8 mouse cellular contexts compared by ENCODE assay signal in genomic region chr1:169747902-169748301, GRCm38 (mm10). TPM values are rescaled to one million over a fixed set of nuclear protein-coding genes. Genes with fewer than 3 reads are reported as not detected.
DNase-seq lines count a peak whose midpoint lies in the region; ATAC-seq and TF ChIP-seq lines count a peak whose summit lies in the region.
"Had no signal": no experiment of that assay in that cellular context is flagged by ENCODE, and none has a peak within 500 bp of the region (broad histone marks: within the 10 kb centered on the region; RNA-seq: fewer than 3 reads in every experiment).

No protein-coding gene starts in this region.

- no peak for TF ChIP-seq CTCF in left cerebral cortex, adult 2 months (IDR thresholded peaks at IDR 0.05)

- peak overlapping the region; percentile 46 for H3K9ac ChIP-seq in forebrain, embryonic 14.5 days (ENCODE audit: low read length)
- no peak overlapping the region for H3K9ac ChIP-seq in intestine, embryonic 15.5 days
- peak overlapping the region; percentile 12 for H3K9ac ChIP-seq in neural tube, embryonic 14.5 days (replicated peaks; ENCODE audit: low read depth, low read length)

- H3K4me1 ChIP-seq in forebrain, embryonic 14.5 days (ENCODE audit: control insufficient read depth, insufficient read depth, low read length), result peaks cover 5% of the 10 kb centered on the region; the same call in 1 of the 2 replicates
- no peaks in the 10 kb centered on the region for H3K4me1 ChIP-seq in intestine, embryonic 15.5 days (replicated peaks)
- H3K4me1 ChIP-seq in neural tube, embryonic 14.5 days (ENCODE audit: control insufficient read depth, insufficient read depth, low read length), result 0 out of 2 replicates have a peak, but pooled peaks cover 4% of the 10 kb centered on the region

- 43% methylated on average over 6 of the region's 6 CpGs for WGBS in forebrain, embryonic 14.5 days
- WGBS in intestine, embryonic 15.5 days, result 40% methylated on average over 6 of the region's 6 CpGs
- WGBS in neural tube, embryonic 14.5 days, result 38% methylated on average over 6 of the region's 6 CpGs

- H3K4me2 ChIP-seq in forebrain, embryonic 14.5 days (ENCODE audit: low read length), result peak overlapping the region; percentile 56
- peak overlapping the region; percentile 68 for H3K4me2 ChIP-seq in intestine, embryonic 15.5 days (replicated peaks)
- peak overlapping the region; percentile 45 for H3K4me2 ChIP-seq in neural tube, embryonic 14.5 days (ENCODE audit: low read depth, low read length)

- DNase-seq in left cerebral cortex, adult 2 months (ENCODE audit: extremely low spot score in 1 of 2, low spot score in 2 of 2), result no peak
- DNase-seq in left cerebral cortex, postnatal 14 days (ENCODE audit: low spot score in 2 of 2), result no peak
- DNase-seq in forebrain, embryonic 14.5 days (ENCODE audit: low spot score), result no peak
- DNase-seq in left cerebral cortex, postnatal 10 days (ENCODE audit: extremely low spot score in 1 of 2, low spot score in 2 of 2), result no peak
- no peak for DNase-seq in left cerebral cortex, postnatal 36 days (ENCODE audit: low spot score in 2 of 2)
- DNase-seq: thymus, adult 2 months had no signal

- peak overlapping the region; percentile 96 for H3K27ac ChIP-seq in left cerebral cortex, adult 2 months
- H3K27ac ChIP-seq in forebrain, embryonic 14.5 days (ENCODE audit: low read depth, low read length), result no peak overlapping the region
- H3K27ac ChIP-seq in intestine, embryonic 15.5 days, result no peak overlapping the region
- H3K27ac ChIP-seq in neural tube, embryonic 14.5 days (ENCODE audit: low read depth, low read length), result peak overlapping the region; percentile 56

- peak overlapping the region; percentile 78 for H3K4me3 ChIP-seq in left cerebral cortex, adult 2 months
- peak overlapping the region; percentile 30 for H3K4me3 ChIP-seq in forebrain, embryonic 14.5 days (ENCODE audit: low read depth, low read length)
- H3K4me3 ChIP-seq in intestine, embryonic 15.5 days (replicated peaks), result no peak overlapping the region
- peak overlapping the region; percentile 32 for H3K4me3 ChIP-seq in neural tube, embryonic 14.5 days (ENCODE audit: low read depth, low read length)

- intact Hi-C loops in left cerebral cortex, adult 2 months (cut with DNase I), result loop anchor here (1.0 to 5.0 kb wide), 6 partner anchors 71 to 216 kb away; partner anchors contain the start of gene Nuf2
- intact Hi-C loops in left cerebral cortex, postnatal 14 days (cut with DNase I), result loop anchor here (2.0 to 5.0 kb wide), 4 partner anchors 76 to 216 kb away; partner anchors contain the start of gene Nuf2
- intact Hi-C loops in left cerebral cortex, postnatal 10 days (cut with DNase I), result loop anchor here (2.0 to 10.0 kb wide), 3 partner anchors 84 to 213 kb away; partner anchors contain the start of gene Nuf2
- intact Hi-C loops in left cerebral cortex, postnatal 36 days (cut with DNase I), result loop anchor here (5.0 kb wide), 4 partner anchors 74 to 216 kb away; partner anchors contain the start of gene Nuf2

- no peaks in the 10 kb centered on the region for H3K9me3 ChIP-seq in forebrain, embryonic 14.5 days (replicated peaks; ENCODE audit: control insufficient read depth, low read length)
- no peaks in the 10 kb centered on the region for H3K9me3 ChIP-seq in intestine, embryonic 15.5 days
- no peaks in the 10 kb centered on the region for H3K9me3 ChIP-seq in neural tube, embryonic 14.5 days (ENCODE audit: control insufficient read depth, low read length)

- H3K27me3 ChIP-seq in forebrain, embryonic 14.5 days (replicated peaks; ENCODE audit: control insufficient read depth, insufficient read depth, low read length), result 0 out of 2 replicates have a peak, but pooled peaks cover 2% of the 10 kb centered on the region
- H3K27me3 ChIP-seq in intestine, embryonic 15.5 days (replicated peaks), result 0 out of 2 replicates have a peak, but pooled peaks cover 3% of the 10 kb centered on the region
- H3K27me3 ChIP-seq in neural tube, embryonic 14.5 days (ENCODE audit: control insufficient read depth, insufficient read depth, low read length), result no peaks in the 10 kb centered on the region

- H3K36me3 ChIP-seq in forebrain, embryonic 14.5 days (ENCODE audit: control insufficient read depth, insufficient read depth, low read length), result no peaks in the 10 kb centered on the region
- no peaks in the 10 kb centered on the region for H3K36me3 ChIP-seq in intestine, embryonic 15.5 days
- H3K36me3 ChIP-seq in neural tube, embryonic 14.5 days (ENCODE audit: control insufficient read depth, insufficient read depth, low read length), result no peaks in the 10 kb centered on the region

- peak; percentile 30 for ATAC-seq in forebrain, embryonic 14.5 days
- no peak for ATAC-seq in intestine, embryonic 15.5 days
- ATAC-seq in neural tube, embryonic 14.5 days (ENCODE audit: low read depth), result peak; percentile 53

RNA-seq across cellular contexts. Expression of gene Rgs4, which starts 0.5 kb away (rescaled TPM):
- total RNA-seq in left cerebral cortex, adult 2 months (2021), result 100 to 1,000 TPM; 424 to 452 TPM
- 100 to 1,000 TPM; 445 to 519 TPM for total RNA-seq in left cerebral cortex, postnatal 14 days (2021)
- polyA plus RNA-seq in forebrain, embryonic 14.5 days (2014; fragmentation: Nextera tagmentation; extraction: Ambion mirVana), result 46.0 and 55.6 TPM in 2 replicates
- 4.3 and 6.1 TPM in 2 replicates for polyA plus RNA-seq in intestine, embryonic 15.5 days (2015; fragmentation: Nextera tagmentation; extraction: Ambion mirVana)
- 83.9 and 109 TPM in 2 replicates for polyA plus RNA-seq in neural tube, embryonic 14.5 days (2014; fragmentation: Nextera tagmentation; extraction: Ambion mirVana)
- 100 to 1,000 TPM; 244 to 297 TPM for total RNA-seq in left cerebral cortex, postnatal 10 days (2021)
- 100 to 1,000 TPM; 425 to 565 TPM for total RNA-seq in left cerebral cortex, postnatal 36 days (2021)

Comparison
In these comparisons a context has a peak if more than half of its experiments do, and no peak if none do; other contexts are left out.
1. H3K27ac ChIP-seq: peak in left cerebral cortex, adult 2 months (single experiment) and neural tube, embryonic 14.5 days (single experiment); none in forebrain, embryonic 14.5 days (single experiment) and intestine, embryonic 15.5 days (single experiment).
2. Peak in every context shown above with its lines, with median percentiles within 50 percentile points of each other: H3K4me2 ChIP-seq.